Mouse (Mus musculus): ENCODE results near the gene Tmem45a2.
"Not testable (repeated sequence)": the region's sequence is repeated elsewhere in the genome, so short reads cannot be mapped to it uniquely, and the experiment has no call there.

The Tmem45a2 gene

DNA sequence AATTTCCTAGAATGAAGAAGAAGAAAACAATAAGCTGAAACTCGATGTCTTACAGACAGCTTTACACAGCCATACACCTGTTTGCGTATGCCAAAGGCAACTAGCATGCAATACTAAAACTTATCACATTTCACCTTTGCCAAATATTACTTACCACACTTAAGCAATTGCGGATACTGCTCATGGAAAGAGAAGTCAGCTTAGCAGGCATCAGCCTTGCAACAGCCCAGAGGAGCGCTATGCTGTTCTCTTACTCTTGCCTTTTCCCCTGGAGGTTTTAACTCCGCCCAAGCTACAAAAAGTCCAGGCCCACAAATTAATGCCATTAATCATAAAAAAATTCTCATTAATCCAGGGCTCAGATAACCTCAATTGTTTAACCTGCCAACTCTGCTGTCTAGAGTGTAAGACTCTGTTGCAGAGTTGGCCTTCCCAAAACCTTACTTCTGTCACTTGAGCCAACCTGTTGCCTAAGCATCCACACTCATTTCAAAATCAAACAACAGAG lies at the start of gene Tmem45a2:
Gene Tmem45a2 (minus strand): TSS at position 241 of the 508 bp plus-strand sequence.
- no peak for ATAC-seq (ENCODE audit: insufficient number of reproducible peaks, low FRiP score, low TSS enrichment)

DNA sequence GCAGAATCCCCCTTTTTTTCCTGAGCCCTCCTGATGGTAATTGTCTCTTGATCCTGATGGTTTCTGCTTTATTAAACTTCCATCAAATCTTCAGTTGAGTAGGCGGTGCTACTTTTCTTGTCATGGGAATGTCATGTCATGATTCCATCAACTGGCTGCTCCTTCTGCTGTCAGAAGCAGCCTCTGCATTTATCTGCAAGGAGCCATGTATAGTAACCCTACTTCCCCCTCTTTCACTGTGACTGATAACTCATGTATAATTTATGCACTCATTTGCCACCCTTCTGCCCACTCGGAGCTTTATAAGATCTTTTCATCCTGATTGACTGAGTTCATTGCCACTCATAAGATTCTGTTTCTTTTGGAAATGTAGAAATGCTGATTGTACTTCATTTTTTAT lies 46.4 kb upstream of the Tmem45a2 start:
- ATAC-seq (ENCODE audit: insufficient number of reproducible peaks, low FRiP score, low TSS enrichment), result no peak

DNA sequence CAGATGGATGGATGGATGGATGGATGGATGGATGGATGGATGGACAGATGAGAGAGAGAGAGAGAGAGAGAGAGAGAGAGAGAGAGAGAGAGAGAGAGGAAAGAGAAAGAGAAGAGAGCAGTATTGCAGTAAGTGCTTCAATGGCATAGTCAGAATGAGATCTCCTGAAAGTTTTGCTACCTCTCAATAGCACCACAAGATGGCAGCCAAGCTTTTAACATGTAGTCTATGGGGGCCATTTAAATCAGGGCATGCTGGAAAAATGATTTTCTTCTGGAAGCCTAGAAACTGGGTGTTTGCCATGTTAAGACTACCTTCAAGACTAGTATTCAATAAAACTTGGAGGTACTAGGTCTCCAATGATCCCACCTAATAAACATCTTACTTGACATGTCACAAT lies 44.9 kb upstream of the Tmem45a2 start:
- ATAC-seq (ENCODE audit: insufficient number of reproducible peaks, low FRiP score, low TSS enrichment), result no peak

DNA sequence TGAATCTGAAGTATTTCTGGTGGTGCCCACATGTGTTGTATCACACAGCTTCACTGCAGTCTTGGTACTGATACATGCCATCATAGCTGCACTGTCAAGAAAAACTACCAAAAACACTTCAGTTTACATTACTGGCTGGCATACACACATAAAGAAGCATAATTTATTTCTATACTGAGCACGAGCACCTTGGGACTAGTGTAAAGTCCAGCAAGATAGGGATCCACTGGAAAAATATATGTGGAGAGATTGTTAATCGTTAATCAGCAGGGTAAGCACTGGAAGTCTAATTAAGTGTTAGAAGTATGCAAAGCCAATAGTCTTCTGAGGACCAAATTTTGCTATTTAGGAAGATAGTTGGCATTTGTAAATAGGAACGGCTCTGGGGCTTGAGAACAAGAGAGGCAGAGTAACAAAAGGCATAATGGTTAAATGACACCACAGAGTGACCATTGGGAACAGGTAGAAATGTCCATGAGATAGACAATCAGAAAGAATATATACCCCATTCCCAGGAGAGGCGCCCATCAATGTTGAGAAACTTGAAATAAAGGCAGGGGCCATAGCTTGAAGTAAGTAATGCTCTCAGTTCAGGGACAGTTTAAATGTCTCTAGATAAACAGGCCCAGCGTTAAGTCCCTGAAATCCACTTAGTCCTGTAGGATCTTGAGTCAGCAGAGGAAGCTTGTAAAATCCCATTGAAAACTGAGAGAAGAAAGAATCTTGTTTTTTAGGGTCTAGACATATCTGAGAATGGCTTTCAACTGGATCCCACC lies 35.2 kb upstream of the Tmem45a2 start:
- ATAC-seq (ENCODE audit: insufficient number of reproducible peaks, low FRiP score, low TSS enrichment), result no peak

DNA sequence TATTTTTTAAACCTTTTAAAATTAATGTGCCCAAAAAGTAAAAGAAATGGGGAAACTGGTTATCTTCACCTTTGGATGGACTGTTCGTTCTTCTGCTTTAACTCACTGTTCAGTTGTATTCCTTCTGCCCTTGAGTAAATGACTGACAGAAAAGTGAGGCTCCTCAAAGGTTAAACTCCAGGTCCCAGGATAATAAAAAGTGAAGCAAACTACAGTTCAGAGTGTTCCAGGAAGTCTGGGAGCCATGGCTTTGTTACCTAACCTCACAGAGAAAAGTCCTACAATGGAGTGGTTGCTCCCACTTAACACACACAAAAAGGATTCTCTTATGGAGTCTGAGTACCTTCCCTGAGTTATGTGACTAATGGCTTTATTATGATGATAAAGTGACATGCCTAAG lies 30.0 kb upstream of the Tmem45a2 start:
- no peak for ATAC-seq (ENCODE audit: insufficient number of reproducible peaks, low FRiP score, low TSS enrichment)

DNA sequence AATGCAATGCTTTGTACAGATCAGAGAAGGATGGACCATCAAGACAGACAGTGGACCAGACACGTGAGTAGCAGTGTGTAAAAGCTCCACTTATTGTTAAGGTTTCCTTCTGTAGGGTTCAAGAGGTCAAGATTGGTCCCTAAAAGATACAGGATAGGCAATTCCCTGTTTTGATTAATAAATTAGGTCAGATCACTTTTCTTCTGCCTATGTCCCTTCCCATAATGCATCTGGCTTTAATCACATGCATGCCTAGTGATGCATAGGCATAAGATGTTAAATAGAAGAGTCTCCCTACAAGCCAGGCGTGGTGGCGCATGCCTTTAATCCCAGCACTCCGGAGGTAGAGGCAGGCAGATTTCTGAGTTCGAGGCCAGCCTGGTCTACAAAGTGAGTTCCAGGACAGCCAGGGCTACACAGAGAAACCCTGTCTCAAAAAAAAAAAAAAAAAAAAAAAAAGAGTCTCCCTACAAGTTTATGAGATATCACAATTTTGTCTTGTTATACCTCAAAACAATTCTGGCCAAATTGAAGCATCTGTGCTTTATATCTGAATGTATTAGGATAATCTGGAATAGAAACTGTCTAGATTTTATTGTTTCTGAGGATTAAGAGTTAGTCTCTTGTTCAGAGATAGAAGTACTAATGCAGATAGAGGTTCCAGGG lies 28.5 kb upstream of the Tmem45a2 start:
- ATAC-seq (ENCODE audit: insufficient number of reproducible peaks, low FRiP score, low TSS enrichment), result no peak

DNA sequence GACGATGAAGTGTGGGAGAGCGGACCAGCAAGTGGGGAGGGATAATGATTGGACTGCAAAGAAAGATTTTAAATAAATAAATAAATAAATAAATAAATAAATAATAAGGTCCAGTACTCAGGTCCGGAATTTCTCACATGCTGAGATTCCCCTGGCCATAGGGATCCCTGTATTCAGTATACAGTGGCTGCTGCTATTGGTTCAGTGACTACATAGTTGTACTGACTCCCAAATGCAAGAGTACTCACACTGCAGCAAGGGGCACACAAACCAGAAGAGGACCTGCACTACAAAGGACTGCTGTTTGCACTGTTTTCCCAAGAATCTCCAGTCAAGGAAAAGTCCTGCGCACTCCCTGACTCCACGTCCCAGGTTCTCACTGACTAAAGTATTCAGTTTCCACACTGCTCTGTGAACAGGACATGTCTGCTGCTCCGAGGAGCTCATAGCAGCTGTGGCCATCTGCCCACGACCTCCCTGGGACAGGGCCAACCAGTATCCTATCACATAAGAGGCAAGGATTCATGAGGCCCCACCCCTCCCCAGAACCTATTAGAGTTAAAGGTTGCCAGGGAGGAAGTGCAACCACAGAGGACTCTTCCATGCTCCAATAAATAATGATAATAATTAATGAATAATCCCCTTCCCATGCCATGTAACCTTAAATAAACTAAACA lies 27.4 kb upstream of the Tmem45a2 start:
- no peak for ATAC-seq (ENCODE audit: insufficient number of reproducible peaks, low FRiP score, low TSS enrichment)

DNA sequence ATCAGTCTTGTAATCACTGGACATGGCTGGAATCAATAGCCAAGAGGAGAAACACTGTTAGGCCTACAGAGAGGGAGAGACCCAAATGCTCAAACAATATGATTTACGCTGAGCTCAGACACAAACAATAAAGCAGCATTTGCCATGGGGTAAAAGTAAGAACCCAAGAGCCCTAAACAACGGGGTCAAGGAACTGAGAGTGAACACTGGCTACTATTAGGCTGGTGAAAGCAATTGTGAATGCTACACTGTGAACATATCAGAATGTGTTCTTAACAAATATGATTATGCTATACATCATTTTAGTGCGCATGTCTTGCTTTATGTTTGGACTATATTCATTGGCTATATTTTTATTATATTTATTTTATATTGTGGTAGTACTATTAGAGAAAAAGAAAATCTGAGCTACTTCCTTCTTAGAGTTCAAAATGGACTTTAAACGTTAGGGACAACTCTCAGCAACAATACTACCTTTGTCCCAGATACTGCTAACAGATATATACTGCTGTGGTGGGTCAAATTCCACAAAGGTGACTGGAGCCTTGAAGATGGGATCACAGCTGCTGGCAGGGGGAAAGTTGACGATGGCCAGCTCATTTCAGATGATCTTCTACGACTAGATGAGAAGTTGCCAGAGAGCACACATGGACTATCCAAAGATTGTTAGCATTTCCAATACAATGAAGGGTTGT lies 21.9 kb upstream of the Tmem45a2 start:
- no peak for ATAC-seq (ENCODE audit: insufficient number of reproducible peaks, low FRiP score, low TSS enrichment)

DNA sequence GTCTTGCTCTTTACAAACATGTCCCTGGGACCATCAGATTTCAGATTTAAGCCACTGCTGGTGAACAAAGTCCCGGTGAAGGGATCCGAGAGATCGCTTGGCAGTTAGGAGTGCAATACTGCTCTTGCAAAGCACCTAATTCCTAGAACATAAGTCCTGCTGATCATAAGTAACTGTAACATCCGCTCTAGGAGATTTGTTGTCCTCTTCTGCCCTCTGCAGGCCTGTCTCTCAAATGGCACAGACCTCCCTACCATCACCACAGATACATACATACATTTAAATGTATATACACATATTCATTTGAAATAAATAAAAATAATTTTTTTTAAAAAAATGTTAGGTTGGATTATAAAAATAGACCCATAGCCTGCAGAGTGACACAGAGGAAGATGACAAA lies 21.3 kb upstream of the Tmem45a2 start:
- ATAC-seq (ENCODE audit: insufficient number of reproducible peaks, low FRiP score, low TSS enrichment), result peak; percentile 58; the same call in 1 of the 2 replicates

DNA sequence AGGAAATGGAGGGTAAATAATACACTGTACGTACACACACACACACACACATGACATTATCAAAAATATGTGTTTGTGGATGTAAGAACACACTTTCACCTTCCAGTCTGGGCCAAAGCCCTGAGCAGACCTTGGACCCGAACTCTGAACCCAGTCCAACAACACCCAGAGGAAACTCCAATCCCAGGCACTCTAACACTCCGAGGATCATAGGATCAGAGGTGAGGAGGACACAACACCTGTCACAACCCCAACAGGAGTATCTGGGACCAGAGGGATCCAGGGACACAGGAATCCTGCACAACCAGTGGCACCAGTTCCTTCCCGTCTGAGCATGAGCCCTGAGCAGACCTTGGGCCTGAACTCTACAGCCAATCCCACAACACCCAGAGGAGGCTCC lies 8.4 kb upstream of the Tmem45a2 start:
- ATAC-seq (ENCODE audit: insufficient number of reproducible peaks, low FRiP score, low TSS enrichment), result no peak

DNA sequence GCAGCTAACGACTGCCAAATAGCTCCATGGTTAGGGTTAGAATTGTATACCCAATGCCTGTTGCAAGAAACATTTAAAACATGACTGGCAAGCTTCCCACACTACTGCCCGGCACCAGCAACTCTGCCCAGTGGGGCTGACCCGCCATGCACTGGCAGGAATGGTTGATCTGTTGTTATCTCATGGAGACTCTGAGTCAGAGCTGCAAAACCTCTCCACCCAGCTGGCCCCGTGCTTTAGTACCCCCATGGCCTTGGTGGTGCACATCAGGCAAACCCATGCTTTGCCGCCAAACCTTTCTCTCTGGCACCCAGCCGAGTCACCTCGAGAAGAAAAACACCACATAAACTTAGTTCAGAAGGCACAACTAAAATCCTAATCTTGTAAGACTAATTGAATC lies 4.8 kb upstream of the Tmem45a2 start:
- no peak for ATAC-seq (ENCODE audit: insufficient number of reproducible peaks, low FRiP score, low TSS enrichment)

DNA sequence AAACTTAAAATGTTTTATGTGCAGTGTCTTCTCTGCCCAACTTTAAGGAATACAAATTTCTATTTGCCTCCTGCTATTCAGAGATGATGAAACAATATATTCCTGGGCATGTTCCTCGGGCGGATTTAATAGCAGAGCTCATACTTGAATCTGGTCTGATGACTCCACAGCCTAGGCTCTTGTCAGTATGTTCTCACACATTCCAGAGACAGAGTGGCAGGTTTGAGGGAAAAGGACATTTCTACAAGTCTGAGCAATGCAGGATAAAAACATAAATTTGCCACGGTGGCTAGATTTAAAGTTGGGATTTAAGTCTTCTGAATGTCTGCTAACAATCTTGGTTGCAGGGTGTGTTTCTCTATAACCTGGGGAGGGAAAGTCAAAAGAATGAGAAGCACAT lies 9.1 kb downstream of the Tmem45a2 start:
- no peak for ATAC-seq (ENCODE audit: insufficient number of reproducible peaks, low FRiP score, low TSS enrichment)

DNA sequence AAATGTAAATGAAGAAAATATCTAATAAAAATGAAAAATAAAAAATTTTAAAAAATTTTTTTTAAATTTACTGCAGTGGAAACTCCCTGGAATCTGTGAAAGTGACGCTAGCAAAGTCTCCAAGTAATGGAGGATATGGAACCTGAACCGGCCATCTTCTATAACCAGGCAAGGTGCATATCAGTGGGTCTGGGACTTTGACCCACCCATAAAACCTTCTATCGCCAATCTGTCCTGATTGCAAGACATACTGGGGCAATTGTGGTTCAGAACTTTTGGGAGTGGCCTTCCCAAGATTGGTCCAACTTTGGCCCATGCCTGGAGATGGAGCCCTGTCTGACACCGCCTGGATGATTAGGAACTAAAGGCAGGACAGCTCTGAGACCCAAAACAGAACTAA lies 14.2 kb downstream of the Tmem45a2 start:
- no peak for ATAC-seq (ENCODE audit: insufficient number of reproducible peaks, low FRiP score, low TSS enrichment)

DNA sequence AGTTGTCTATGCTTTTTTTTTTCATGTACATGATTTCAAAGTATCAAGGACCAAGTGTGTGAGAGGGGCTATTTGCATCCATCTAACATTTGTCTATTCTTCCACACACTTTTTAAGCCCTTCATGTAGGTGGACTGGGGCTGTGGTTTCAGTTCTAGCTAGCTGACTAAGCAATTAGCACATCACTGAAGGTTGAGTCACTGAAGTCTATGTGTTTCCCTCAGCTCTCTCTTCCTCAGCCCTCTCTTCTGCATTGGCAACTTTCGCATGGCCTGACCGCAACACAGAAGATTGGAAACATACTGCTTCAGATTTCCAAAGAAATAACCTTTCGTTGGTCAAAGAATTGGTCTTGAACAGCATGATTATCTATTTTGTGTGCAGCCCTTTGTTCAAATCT lies 21.2 kb downstream of the Tmem45a2 start:
- no peak for ATAC-seq (ENCODE audit: insufficient number of reproducible peaks, low FRiP score, low TSS enrichment)

DNA sequence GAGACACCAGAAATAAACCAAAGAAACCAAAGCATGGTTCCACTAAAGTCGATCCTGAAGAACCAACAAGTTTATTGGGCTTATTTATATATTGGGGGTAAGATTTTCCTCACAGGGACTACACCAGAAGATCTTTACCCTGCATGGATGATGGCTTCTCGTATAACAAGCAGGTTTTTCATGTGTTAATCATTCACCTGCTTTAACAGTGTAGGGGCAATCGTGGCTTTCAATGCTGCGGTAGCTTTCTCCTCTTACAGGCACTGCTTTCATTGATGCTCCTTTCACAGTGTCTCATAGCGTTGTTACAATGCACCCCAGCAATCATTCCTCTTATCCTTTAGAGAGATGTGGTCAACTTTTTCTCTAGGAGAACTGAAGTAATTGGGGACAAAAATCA lies 32.6 kb downstream of the Tmem45a2 start:
- ATAC-seq (ENCODE audit: insufficient number of reproducible peaks, low FRiP score, low TSS enrichment), result no peak

DNA sequence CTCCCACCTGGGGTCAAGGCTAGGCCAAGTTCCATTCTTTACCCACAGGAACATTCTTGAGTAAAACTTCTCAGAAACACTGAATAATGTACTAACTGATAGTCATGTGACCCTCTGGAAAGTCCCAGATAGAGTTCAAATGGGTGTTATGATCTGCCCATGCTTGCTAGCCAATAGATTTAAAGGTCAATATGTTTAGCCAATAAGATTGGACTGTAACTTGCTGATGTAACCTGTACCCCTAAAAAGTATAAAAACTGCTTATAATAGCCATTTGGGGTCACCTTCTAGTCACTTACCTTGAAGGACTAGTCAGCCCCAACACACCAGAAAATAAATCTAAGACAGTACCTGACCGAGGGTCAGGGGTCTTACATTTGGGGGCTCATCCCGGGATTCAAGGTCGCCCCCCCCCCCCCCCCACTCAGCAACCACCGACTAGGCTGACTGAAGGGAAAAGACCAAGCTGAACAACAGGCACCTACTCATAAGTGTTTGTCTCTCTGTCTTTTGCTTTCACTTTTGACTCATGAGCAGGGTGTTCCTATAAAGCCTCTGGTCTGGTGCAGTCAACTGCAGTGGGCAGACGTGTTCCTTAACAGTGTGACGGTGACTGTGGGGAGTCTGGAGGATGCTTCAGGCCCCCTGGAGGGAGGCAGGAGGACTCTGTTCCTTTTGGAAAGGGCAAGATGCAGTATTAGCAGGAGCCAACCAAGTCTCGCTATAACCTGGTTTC lies 40.9 kb downstream of the Tmem45a2 start:
- ATAC-seq (ENCODE audit: insufficient number of reproducible peaks, low FRiP score, low TSS enrichment), result no peak

DNA sequence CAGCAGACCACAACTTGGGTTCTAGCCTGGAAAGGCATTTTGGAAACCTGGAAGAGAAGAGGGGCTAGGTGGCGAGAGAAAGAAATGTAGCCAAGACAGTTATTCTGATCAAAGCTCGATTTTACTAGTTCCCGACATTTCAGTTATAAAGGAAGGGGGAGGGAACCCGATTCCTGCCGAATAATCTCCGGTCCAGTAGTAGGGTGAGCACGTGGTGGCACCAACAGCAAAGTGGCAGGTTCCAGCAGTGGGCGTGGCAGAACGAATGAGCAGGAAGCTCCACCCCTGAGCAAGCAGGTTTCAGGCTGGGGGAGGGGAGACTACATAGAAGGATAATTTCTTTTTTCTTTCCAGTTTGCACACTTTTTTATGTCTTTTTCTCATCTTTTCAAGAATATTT lies 72.9 kb downstream of the Tmem45a2 start:
- ATAC-seq (ENCODE audit: insufficient number of reproducible peaks, low FRiP score, low TSS enrichment), result not testable (repeated sequence)
